Mouse (Mus musculus): ENCODE data around the gene Ppp1r8.

Ppp1r8 gene

GRCm38 (mm10) chr4:132783732-132784131 is 59.2 kb downstream of the Ppp1r8 start:
- no peak for DNase-seq (ENCODE audit: extremely low spot score, low read depth, low spot score)

DNA sequence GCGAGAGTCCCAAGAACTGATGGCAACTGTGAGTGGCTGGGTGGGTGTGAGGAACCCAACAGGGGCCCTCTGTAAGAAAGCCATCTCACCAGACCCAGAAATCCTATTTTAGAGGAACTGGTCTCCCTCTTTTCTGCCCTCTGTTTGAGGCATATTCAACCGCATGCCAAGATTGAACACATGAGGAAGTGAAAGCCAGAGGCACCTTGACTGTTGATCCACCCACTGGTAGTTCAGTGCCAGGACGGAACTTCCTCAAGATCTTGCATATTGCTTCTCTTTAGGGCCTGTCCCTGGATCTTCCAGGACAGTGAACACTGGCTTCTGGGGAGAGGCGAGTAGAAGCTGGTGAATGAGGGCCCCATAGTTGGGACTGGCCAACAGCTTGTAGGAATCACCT is 62.7 kb downstream of the Ppp1r8 start:
- no peak for DNase-seq (ENCODE audit: extremely low spot score, low read depth, low spot score)

DNA sequence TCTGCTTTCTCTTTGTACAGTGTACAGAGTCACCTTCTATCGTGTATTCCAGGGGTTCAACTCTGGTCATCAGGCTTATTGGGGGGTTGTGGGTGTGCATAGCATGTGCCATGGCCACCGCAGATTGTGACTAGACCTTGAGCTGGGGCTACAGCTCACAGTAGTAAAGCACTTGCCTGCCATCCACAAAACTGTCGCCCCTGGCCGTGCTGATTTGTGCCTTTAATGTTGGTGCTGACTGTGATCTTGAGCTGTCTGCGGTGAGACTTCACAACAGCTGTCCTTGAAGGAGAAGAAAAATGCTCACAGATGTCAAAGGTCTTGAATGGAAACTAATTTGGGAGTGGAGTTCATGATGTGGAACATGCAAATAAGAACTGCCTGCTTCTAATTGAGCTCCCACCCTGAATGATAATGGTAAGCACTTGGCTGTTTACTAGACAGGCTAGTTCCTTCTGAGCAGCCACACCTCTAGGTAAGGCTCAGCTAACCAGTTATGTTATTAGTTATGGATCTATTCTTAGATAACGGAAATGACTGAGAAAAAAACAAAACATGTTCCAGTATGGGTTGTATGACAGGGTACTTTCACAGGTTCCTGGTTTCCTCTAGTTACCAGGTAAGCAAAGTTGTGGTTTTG is 64.3 kb downstream of the Ppp1r8 start:
- no peak for DNase-seq (ENCODE audit: extremely low spot score, low read depth, low spot score)
